Mouse (Mus musculus) thymus, postnatal 25 days (tissue): ENCODE data around the gene Ppp1r12b.

Source experiments
- DNase-seq: peaks from one replicate; pipeline ENCODE4 v3.0.0; 2022

Ppp1r12b gene

GRCm38 (mm10) chr1:134713421-134713969 lies 242.2 kb downstream of the Ppp1r12b start:
- no peak for DNase-seq

GRCm38 (mm10) chr1:134712781-134713299 lies 242.9 kb downstream of the Ppp1r12b start:
- DNase-seq = no peak

- no peak for DNase-seq
These were observed 244.1 kb downstream of the Ppp1r12b start for GRCm38 (mm10) chr1:134711653-134712052.

GRCm38 (mm10) chr1:134711061-134711460 lies 244.7 kb downstream of the Ppp1r12b start:
- DNase-seq = no peak

- DNase-seq = no peak
These were observed 246.1 kb downstream of the Ppp1r12b start for GRCm38 (mm10) chr1:134709411-134710306.

GRCm38 (mm10) chr1:134708801-134709385 lies 246.8 kb downstream of the Ppp1r12b start:
- DNase-seq = peak; percentile 70

GRCm38 (mm10) chr1:134708274-134708673 lies 247.5 kb downstream of the Ppp1r12b start:
- no peak for DNase-seq

GRCm38 (mm10) chr1:134707516-134707915 lies 248.2 kb downstream of the Ppp1r12b start:
- no peak for DNase-seq

GRCm38 (mm10) chr1:134706549-134706948 lies 249.2 kb downstream of the Ppp1r12b start:
- DNase-seq = no peak
